Mouse (Mus musculus) left cerebral cortex, adult 18-20 months (tissue): ENCODE data around the gene Eea1. TPM values are rescaled to one million over a fixed set of nuclear protein-coding genes. Genes with fewer than 3 reads are reported as not detected.
"Not testable (repeated sequence)": the region's sequence is repeated elsewhere in the genome, so short reads cannot be mapped to it uniquely, and the experiment has no call there.

ENCODE experiments used
- DNase-seq, 2 experiments: peaks; one replicate each; pipeline ENCODE4 v3.0.0; 2021 to 2022; ENCODE audit warnings: low spot score in 2 of 2, mixed read lengths in 1 of 2
- long read RNA-seq, 2 experiments: library from polyadenylated mRNA; stranded (forward); transcript quantifications; one replicate each; pipeline ENCODE4 v2.0.0; 2021
- total RNA-seq, 2 experiments: library from RNA; stranded (reverse); gene quantifications; 2 replicates each; pipeline ENCODE4 v1.2.3; 2021

Eea1 gene
- total RNA-seq = 10 to 100 TPM; 36.0 to 38.0 TPM
- long read RNA-seq, experiment 1, full-length matches to known transcripts = 1 of 6 reads
- long read RNA-seq, experiment 1, partial matches to known transcripts = 2 of 6 reads
- long read RNA-seq, experiment 1, other reads (novel, unspliced or antisense) = 3 of 6 reads
- long read RNA-seq, experiment 2, full-length matches to known transcripts = 3 of 9 reads
- long read RNA-seq, experiment 2, partial matches to known transcripts = 3 of 9 reads
- long read RNA-seq, experiment 2, other reads (novel, unspliced or antisense) = 3 of 9 reads

DNA sequence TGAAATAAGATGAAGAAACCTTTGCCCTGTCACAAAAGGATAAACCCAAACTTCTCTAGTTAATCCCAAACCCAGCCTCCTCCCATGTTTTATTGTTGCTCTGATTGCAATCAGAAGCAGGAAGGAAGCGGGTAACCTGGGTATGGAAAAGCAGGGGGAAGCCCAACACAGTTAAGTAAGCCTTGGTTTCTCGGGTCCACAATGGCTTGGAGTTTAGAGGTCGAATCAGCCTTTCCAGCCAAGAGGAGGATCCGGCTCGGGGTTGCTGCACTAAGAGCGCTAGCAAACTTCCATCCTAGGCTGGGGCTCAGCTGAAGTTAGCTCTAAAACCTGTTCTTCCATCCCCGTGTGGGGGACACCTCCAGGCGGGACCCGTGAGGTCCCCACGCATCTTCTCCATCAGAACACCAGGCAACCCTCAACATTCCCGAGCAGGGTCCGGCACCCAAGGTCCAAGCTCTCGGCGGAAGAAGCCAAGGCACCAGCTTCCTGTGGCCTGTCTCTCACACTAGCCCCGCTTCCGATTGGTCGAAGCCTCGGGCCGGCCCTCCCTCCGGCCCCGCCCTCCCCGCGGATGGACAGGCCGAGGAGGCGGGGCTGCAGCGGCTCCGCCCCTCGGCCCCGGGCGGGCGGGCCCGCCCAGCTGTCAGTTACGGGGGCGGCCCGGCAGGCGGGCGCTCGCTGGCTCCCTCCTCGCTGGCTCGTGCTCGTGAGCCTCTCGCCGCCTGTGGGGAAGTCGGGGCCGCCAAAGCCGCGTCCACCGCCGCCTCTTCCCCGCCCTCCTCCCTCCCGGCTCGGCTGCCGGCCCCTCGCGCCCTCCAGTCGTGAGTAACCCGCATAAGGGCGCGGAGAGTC, at the start of gene Eea1:
Eea1 (plus strand) TSS at position 605 of the 855 bp plus-strand sequence.
- DNase-seq = peak; percentile 80 to 95

DNA sequence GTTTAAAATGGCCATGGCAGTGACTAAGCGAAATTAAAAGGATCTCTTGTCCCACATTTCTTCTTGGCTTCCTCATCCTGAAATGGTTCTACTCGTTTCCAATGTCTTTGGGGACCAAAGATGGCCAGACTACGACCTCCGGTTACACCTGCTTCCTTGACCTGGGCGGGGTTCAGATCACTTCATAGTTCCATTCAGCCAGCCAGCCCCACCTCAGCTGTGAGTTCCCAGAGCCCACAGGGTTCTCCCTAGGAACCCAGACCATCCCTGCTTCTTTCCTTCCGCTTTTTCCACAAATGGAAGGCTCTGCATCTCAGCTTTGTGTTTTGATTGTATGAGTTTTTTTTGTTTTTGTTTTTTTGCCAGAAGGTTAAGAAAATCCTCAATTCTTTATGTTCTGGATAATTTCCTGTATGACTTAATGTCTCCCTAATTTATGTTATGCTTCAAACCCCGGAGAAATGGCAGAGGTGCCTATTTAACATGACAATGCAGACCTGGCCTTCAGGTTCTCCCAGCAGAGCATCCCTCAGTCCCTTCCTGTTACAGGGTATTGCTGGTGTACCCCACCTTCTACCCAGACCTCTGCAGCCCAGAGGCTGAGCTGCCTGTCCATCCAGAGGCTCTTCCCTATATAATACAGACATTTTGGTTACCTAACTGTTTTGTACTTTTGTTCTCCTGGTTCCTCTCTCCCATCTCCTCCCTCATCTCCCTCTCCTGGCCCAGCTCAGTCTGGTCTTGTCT, 49.1 kb upstream of the Eea1 start:
- no peak for DNase-seq

DNA sequence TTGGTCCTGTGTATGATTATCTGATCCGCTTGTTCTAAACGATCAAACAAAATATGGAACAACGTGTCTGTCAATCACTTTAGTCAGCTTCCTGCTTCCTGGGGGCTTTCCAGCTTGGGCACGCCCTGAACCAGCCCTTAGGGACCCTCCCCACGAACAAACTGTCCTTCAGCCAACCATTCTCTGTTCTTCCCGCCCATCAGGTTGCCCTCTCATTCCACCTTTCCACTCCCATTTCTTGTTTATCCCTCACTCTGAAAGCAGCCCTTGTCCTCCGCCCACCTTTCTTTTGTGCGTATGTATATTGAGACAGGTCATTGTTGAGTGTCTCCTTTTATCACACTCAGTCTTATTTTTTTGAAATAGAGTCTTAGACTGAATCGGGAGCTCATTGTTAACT, 48.3 kb upstream of the Eea1 start:
- DNase-seq = no peak

DNA sequence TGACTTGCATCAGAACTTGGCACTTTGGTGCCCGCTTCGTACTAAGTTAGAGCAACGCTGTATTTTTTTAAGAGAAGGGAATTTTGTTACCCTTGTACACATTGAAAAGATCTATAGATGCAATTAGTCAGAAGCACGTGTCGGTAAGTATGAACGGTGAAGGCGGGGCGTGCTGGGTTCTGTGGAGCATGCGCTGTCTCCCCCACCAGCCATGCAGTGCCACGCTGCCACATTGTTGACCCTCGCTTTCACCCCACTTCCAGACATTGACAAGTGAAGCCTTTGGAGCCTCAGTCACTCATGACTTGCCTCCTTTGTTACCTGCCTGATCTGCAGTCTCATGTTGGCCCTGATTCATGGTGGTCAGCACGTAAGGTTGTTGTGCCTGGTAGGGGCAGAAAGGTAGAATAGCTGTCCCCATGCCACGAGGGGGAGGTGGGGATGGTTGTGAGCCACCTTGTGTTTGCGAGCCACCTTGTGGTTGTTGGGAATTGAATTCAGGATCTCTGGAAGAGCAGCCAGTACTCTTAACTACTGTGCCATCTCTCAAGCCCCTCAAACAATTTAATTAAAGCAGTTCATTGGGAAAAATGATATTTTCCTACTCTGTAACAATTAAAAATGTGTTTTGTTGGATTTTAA, 47.0 kb upstream of the Eea1 start:
- no peak for DNase-seq

DNA sequence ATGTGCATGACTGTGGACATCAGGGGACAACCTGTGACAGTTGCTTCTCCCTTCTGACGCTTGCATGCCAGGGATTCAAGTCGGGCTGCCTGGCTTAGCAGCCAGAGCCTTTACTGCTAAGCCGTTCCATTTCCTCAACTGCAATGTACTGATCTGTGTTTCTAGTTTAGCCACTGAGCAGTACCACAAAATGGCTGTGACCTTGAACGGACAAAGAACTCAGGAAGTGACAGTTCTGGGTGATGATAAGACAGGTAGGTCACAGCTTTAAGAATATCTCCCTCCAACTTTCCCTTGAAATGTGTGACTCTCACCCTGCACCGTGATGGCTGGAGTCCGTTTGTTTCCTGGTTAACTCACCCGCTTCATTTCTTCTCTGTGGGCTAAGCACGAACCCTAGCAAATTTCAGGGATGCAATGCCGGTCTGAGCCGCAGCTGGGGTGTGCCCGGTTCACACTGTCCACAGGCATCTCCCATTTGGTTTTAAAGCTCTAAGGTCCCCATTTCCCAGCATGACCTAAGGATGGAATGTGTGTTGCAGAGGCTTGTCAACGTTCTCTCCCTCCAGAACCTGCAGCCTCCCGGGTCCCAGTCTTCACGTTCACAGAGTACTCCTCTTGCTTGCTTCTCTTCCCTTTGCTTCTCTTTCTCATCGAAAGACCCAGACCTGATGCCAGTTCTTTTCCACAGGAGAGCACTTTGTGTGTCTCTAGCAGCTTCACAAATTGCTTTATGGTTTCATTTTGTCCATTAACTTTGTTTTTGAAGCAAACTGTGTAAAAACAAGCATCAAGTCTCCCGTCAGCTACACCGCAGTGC, 46.2 kb upstream of the Eea1 start:
- DNase-seq = peak; percentile 12 to 37

DNA sequence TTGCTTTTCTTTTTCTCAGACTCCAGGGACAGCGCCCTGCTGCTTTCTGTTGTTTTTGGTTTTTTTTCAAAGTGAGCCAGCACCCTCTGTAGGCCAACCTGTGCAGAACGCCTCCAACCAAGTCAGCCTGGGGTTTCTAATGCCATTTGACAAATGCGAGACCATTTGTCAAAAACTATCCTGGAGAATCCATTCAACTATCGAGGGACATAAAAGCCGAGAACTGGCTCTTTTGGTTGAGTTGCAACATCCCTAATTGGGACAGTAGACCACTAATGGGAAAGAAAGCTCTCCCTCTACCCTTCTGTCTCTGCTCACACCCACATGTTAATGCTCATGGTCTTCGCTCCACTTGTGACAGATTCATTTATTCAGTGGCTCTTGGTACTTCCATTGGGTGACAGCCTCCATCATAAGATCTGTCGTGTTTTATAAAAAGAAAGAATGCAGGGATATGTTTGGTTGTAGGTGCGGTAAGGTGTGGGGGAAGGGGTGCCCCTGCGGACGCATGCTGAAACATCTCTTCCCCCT, 45.5 kb upstream of the Eea1 start:
- DNase-seq = peak; percentile 49 to 68

DNA sequence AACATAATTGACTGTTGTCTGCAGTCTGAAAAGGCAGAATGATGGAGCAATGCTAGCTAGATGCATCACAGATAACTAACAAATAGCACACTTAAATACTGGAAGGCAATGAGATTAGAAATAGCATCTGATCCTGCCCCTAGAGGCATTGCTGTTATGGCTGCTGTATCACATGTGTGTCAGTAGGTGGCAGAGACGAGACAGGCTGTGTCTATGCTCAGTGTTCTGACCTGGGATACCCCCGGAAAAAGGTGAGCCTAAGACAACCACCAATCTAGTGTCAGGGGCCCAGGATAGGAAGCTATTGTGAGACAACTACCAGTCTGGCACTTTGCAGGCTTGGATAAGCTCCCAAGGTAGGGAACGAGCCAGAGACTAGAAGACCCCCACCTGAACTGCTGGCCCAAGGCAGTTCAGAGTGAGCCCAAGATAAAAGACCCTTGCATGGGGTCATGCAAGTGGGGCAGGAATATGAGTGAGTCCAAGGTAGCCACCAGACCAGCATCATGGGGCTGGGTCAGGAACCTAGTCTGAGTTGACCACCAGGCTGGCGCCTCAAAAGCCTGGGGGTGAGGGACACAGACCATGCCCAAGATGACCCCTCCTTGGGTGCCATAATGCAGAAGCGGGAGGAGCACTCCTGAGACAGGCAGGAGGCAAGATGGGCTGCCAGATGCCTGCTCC, 41.8 kb upstream of the Eea1 start:
- DNase-seq = peak; percentile 15 to 21

DNA sequence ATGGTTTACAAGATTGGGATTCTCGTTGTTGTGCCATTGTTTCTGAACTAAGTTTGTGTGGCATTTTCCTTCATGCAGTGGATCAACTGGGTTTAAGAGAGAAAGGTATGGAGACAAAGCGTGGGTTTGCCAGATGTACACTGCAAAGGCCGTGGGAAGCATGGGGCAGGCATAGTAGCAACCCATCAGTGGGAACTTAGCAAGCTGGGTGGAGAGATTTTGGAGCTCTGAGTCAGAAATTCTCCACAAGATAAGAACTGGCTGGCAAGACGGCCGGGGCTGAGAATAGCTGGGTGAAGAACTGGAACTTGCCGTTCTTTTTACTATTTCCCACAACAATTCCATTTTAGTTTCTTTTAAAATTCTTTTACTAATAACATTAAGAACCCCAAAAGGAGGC, 35.8 kb upstream of the Eea1 start:
- DNase-seq = peak in 1 of 2 experiments; percentile 16

GRCm38 (mm10) chr10:95909246-95909909, 31.1 kb upstream of the Eea1 start:
- peak in 1 of 2 experiments; percentile 24 for DNase-seq

- no peak for DNase-seq
Measured at GRCm38 (mm10) chr10:95911016-95911415, 29.4 kb upstream of the Eea1 start.

- DNase-seq = no peak
Measured at GRCm38 (mm10) chr10:95914434-95915174, 25.8 kb upstream of the Eea1 start.

DNA sequence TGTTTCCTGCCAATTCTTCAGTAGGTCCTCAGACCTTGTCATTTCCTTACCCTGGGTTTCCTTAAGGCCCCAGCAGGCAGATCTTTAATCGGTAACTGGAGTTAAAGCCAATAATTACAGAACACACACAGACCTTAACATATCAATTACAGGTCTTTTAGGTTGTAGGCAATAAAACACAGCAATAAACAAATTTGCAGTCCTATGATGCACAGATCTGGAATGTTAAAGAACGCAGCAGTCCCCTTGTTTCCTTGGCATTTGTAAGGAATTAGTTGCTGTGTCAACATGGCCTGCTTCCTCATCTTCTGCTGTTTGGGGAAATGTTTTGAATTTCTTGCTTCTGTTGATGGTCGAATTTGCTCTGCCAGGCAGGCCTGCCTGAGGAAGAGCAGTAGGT, 21.7 kb upstream of the Eea1 start:
- DNase-seq = no peak

DNA sequence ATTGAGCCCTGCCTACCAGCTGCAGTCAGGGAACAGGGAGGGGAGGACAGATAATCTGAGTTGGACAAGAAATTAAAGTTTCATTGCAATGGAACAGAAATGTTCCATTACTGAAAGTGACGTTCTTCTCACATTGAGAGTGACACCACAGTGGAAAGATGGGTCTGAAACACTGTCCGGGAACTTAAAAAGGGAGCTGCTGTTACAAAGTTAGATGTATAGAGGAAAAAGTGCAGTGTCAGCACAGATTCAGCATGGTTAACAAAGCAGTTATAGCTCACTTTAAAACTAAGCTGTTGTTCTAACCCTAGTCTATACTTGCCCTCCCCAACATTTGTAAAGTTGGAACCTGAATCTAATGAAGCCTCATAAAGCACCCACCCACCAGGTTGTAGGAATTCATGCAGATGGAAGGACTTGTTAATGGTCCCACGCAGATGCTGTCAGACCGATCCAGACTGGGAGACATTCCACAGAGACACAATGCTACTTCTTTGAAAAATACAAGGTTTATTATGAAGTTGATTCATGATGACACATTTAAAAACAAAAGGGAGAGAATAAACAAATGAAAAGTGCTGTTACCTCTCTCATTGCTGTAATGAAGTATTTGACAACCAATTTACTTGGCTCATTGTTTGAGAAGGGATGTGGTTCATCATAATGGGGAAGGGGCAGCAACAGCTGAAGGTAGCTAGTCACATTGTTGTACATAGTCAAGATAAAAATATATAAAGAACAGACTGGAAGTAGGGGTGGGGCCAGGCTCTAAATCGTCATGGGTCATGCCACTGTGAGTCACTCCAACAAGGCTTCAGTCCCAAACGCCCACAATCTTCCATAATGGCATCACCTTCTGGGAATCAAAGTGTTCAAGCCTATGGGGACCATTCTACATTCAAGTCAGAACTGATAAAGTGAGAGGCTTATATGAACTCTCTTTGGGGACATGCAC, 16.9 kb upstream of the Eea1 start:
- no peak for DNase-seq

DNA sequence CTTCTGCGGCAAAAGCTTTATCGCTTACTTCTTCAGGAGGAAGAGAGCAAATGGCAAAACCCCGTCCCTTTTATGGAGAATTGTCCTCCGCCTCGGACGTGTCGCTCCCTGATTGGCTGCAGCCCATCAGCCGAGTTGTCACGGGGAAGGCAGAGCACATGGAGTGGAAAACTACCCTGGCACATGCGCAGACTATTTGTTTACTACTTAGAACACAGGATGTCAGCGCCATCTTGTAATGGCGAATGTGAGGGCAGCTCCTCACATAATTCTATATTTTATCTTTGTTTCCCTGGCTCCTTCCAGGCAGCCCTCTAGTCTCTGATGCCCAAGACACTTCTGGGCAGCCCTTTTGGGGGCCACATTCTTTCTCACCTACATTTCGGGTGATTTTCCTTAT, 6.8 kb upstream of the Eea1 start:
- DNase-seq = not testable (repeated sequence)

- DNase-seq = no peak
Measured at GRCm38 (mm10) chr10:95940901-95941767, 684 bp downstream of the Eea1 start.

GRCm38 (mm10) chr10:95941768-95942425, 1.4 kb downstream of the Eea1 start:
- DNase-seq = no peak
